Mouse (Mus musculus) G1E (cell line): ENCODE measurements around the gene Dok5. TPM values are rescaled to one million over a fixed set of nuclear protein-coding genes. Genes with fewer than 3 reads are reported as not detected.

Experiments
- ATAC-seq: 2 replicates; pipeline ENCODE4 v1.8.0; 2016; ENCODE audit warnings: mild to moderate bottlenecking; ENCODE audit not compliant: insufficient number of reproducible peaks, poor library complexity, low FRiP score, severe bottlenecking; ENCODE audit errors: extremely low read depth
- DNase-seq: peaks from one replicate; pipeline ENCODE4 v3.0.0; 2012; ENCODE audit warnings: low spot score
- H3K27me3 ChIP-seq: 2 replicates; pipeline ENCODE4 v1.6.1; 2012; ENCODE audit warnings: mild to moderate bottlenecking, low read length, inconsistent platforms; ENCODE audit not compliant: insufficient read depth
- H3K36me3 ChIP-seq: replicated peaks from 2 replicates; pipeline ENCODE3; 2012; ENCODE audit warnings: mild to moderate bottlenecking, inconsistent platforms
- H3K4me1 ChIP-seq: 2 replicates; pipeline ENCODE4 v1.6.1; 2012; ENCODE audit warnings: low read depth, low read length, inconsistent platforms, mixed read lengths; ENCODE audit not compliant: insufficient read depth
- H3K4me3 ChIP-seq: 2 replicates; pipeline ENCODE4 v1.5.1; 2012; ENCODE audit warnings: low read depth, mild to moderate bottlenecking, inconsistent platforms, low read length, moderate library complexity, mixed read lengths
- H3K9me3 ChIP-seq: replicated peaks from 2 replicates; pipeline ENCODE4 v1.6.1; 2012; ENCODE audit warnings: inconsistent platforms
- CTCF ChIP-seq: IDR thresholded peaks from 2 replicates; pipeline ENCODE4 v1.5.1; 2012; ENCODE audit warnings: low read depth, low read length, inconsistent platforms, mixed read lengths
- GATA1 ChIP-seq: IDR thresholded peaks from 2 replicates; pipeline ENCODE4 v1.6.1; 2012; ENCODE audit warnings: borderline replicate concordance, low read length, inconsistent platforms, mixed read lengths
- GATA2 ChIP-seq: IDR thresholded peaks from 2 replicates; pipeline ENCODE4 v1.6.1; 2012; ENCODE audit warnings: low read depth, low read length, inconsistent platforms, borderline replicate concordance
- POLR2AphosphoS5 ChIP-seq: IDR thresholded peaks from 2 replicates; pipeline ENCODE4 v1.6.1; 2012; ENCODE audit warnings: low read depth, low read length, inconsistent platforms; ENCODE audit not compliant: insufficient replicate concordance
- TAL1 ChIP-seq: conservative IDR thresholded peaks from 2 replicates; pipeline ENCODE4 v1.6.1; 2012; ENCODE audit warnings: low read depth, low read length, inconsistent platforms, mixed read lengths
- polyA plus RNA-seq: library from polyadenylated mRNA; stranded (reverse); fragments of >175 nt; gene quantifications from 2 replicates; pipeline ENCODE4 v1.2.3, GENCODE M21; 2012
- total RNA-seq, 2 experiments: library from RNA; stranded (forward) in 1 of 2; stranded (reverse) in 1 of 2; fragments of 200-1000 nt in 1 of 2; fragments of >200 nt in 1 of 2; fragmentation: Nextera tagmentation in 1 of 2; gene quantifications; 2 replicates each; pipeline ENCODE4 v1.2.3; 2014 to 2017

Dok5 gene
- total RNA-seq (2014; fragmentation: Nextera tagmentation) (not detected in 2 replicates), total RNA-seq (2017) (0.06 and 0.11 TPM in 2 replicates), polyA plus RNA-seq (not detected in 2 replicates)

DNA sequence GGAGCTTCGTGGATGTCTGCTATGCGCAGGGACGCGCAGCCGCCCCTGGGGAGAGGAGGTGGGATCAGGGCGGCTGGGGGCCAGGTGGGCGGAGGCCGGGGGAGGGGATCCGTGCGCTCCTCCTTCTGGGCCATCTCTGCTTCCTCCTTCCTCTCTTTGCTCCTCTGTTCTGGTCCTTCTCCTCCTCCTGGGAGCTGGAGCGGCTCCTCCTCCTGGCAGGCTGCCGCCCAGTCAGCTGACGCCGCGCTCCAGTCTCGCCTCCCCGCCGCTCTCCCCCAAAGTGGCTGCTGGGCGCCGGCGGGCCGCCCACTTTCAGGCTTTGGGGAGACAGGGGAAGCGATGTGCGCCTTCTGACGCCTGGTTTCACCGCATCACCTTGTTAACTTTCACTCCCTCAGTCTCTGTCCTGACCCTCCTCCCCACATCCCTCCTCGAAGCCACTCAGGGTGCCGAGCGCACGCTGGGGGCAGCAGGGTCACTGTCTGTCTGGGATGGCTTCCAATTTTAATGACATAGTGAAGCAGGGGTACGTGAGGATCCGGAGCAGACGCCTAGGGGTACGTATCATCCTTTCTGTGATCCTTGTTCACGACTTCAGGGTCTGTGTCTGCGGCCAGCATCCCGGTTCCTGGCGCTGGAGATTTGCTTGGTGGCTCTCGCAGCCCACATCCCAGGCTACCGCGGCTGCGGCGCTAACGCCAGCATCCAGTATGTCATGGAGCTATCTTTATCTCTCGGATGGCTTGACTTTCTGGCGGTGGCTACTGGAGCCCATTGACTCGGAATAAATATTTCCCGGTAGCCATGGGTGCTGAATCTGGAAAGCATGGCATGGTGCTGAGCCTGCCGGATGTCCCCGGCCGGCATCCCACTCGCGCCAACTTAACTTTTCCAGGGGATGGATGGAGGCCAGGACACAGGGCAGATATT is at the start of gene Dok5:
Gene Dok5, plus strand, starts transcription at position 176 of the 930 bp plus-strand sequence.
- H3K4me3 ChIP-seq = no peak within 1 kb of the TSS; the same call in 1 of the 2 replicates
- H3K4me1 ChIP-seq = no peaks in the 10 kb centered on the region
- ATAC-seq = no peak
- peaks cover 67% of the 10 kb centered on the region for H3K9me3 ChIP-seq
- no peak for TF ChIP-seq GATA1
- TF ChIP-seq TAL1 = no peak
- no peak for TF ChIP-seq GATA2
- no peak for TF ChIP-seq POLR2AphosphoS5
- TF ChIP-seq CTCF = no peak
- no peaks in the 10 kb centered on the region for H3K36me3 ChIP-seq
- DNase-seq = no peak
- no peaks in the 10 kb centered on the region for H3K27me3 ChIP-seq

DNA sequence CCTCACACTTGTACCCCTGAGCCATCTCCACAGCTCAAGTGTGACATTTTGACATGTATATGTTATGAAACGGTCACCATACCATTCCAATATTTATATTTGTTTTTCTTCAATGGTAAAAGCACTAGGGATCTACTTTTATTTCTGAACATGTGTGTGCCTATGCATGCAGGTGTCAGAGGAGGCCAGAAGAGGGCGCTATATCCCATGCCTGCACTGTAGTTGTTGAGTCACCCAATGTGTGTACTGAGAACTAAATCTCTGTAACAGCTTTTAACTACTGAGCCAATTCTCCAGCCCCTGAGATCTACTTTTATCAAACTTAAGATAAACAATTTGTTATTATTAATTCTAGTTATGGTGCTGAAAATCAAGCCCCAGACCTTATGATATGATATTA is 48.2 kb upstream of the Dok5 start:
- no peak overlapping the region for H3K4me3 ChIP-seq
- no peaks in the 10 kb centered on the region for H3K27me3 ChIP-seq
- peaks cover 61% of the 10 kb centered on the region for H3K9me3 ChIP-seq
- ATAC-seq (no peak), DNase-seq (no peak)
- TF ChIP-seq TAL1 (no peak), CTCF (no peak), POLR2AphosphoS5 (no peak), GATA1 (no peak), GATA2 (no peak)
- no peaks in the 10 kb centered on the region for H3K4me1 ChIP-seq
- H3K36me3 ChIP-seq = no peaks in the 10 kb centered on the region

DNA sequence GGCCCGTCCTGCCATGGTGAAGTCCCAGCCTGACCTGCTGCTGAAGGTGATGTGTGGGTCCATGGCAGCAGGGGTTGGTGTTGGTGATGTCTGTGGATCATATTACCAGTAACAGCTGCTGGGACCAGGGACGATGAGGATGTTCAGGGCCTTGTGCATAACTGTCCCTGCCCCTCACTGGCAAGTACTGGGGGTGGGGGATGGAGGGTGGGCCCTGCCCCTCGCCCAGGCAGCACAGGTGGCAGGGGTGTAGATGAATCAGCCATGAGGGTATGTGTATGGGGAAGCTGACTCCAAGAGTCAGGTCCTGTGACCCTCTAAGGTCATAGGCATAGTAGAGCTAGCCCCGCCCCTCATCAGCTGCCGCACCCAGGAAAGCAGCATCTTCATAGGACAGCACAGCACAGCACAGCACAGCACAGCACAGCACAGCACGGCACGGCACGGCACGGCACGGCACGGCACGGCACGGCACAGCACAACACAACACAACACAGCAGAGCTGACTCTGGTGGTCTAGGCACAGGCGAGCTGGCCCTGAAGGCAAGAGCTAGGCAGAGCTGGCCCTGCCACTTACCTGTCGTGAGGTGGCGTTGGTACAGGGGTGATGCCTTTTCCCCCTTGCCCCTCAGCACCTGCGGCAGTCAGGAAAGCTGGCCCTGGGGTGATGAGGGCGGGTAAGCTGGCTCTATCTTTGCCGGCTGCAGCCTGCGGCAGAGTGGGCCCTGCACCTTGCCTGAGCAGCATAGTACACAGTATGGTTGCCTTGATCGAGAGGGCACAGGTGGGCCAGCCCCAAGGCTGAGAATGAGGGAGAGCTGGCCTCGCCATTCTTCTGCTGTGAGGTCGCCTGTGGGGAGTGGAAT is 36.3 kb upstream of the Dok5 start:
- H3K9me3 ChIP-seq = peaks cover 74% of the 10 kb centered on the region
- no peaks in the 10 kb centered on the region for H3K4me1 ChIP-seq
- ATAC-seq (no peak), DNase-seq (no peak)
- TF ChIP-seq TAL1 = no peak
- TF ChIP-seq GATA1 = no peak
- no peak for TF ChIP-seq CTCF
- TF ChIP-seq GATA2 = no peak
- TF ChIP-seq POLR2AphosphoS5 = no peak
- H3K36me3 ChIP-seq = no peaks in the 10 kb centered on the region
- H3K4me3 ChIP-seq = peak overlapping the region; percentile 9; the same call in 1 of the 2 replicates
- no peaks in the 10 kb centered on the region for H3K27me3 ChIP-seq

DNA sequence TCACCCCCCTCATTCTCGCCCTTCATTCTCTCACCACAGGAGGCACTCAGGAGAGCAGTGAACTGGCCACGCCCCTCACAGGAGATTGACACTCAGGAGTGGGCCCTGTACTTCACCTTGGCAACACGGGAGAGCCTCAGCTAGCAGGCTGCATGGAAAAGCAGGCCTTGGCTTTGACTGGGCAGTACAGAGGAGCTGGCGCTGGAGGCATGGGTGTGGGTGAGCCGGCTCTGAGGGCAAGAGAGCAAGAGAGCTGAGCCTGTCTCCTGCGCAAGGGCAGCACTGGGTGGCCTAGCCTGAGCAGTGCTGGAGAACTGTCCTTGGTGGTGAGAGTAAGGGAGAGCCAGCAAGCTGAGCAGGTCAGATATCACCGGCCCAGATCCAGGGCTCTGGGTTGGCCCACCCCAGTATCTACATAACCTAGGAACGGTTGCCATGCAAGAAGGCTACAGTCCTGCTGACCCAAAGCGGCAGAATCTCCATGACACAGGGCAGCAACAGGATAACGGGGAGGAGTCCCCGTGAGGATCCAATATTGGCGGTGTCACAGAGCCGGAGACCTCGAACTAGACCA is 35.6 kb upstream of the Dok5 start:
- ATAC-seq (no peak), DNase-seq (no peak)
- Histone ChIP-seq H3K36me3 (no peaks in the 10 kb centered on the region), H3K9me3 (peaks cover 79% of the 10 kb centered on the region), H3K4me3 (no peak overlapping the region), H3K27me3 (no peaks in the 10 kb centered on the region), H3K4me1 (no peaks in the 10 kb centered on the region)
- TF ChIP-seq POLR2AphosphoS5 = no peak
- no peak for TF ChIP-seq GATA1
- TF ChIP-seq CTCF = no peak
- TF ChIP-seq TAL1 = no peak
- no peak for TF ChIP-seq GATA2

DNA sequence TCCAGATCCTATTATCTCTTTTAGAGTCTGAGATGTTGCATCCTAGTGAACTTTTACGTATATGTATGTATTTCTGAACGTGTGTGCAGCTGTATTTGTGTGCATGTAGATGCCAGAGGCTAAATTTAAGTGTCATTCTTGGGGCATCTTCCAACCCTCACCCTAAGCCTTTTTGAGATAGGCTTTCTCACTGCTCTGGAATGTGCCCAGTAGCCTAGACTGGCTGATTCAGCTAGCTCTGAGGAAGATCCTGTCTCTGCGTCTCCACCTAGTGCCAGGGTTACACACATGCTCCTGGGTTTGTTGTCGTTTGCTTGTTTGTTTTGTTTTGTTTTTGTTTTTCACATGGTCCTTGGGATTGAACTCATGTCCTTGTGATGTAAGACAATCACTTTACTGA is 31.1 kb upstream of the Dok5 start:
- TF ChIP-seq GATA1 (no peak), CTCF (no peak), TAL1 (no peak), GATA2 (no peak), POLR2AphosphoS5 (no peak)
- no peaks in the 10 kb centered on the region for H3K4me1 ChIP-seq
- no peaks in the 10 kb centered on the region for H3K27me3 ChIP-seq
- ATAC-seq = no peak
- peaks cover 71% of the 10 kb centered on the region for H3K9me3 ChIP-seq
- no peaks in the 10 kb centered on the region for H3K36me3 ChIP-seq
- DNase-seq = no peak
- no peak overlapping the region for H3K4me3 ChIP-seq
